Mouse (Mus musculus) hindbrain, embryonic 11.5 days (tissue): ENCODE measurements around the gene Med27. TPM values are rescaled to one million over a fixed set of nuclear protein-coding genes. Genes with fewer than 3 reads are reported as not detected.

ENCODE experiments used
- ATAC-seq: fragments of 200-750 bp; cut with Nextera tagmentation; 2 replicates; pipeline ENCODE4 v1.8.0; 2017; ENCODE audit warnings: mild to moderate bottlenecking, moderate TSS enrichment, moderate library complexity; ENCODE audit not compliant: low FRiP score
- DNase-seq: peaks from one replicate; pipeline ENCODE4 v3.0.0-alpha.2; 2015; ENCODE audit warnings: low spot score
- H3K27ac ChIP-seq: fragments of 300-500 bp; sonication (generic); 2 replicates; pipeline ENCODE4 v1.5.1; 2014; ENCODE audit warnings: mild to moderate bottlenecking, low read depth, low read length
- H3K27me3 ChIP-seq: fragments of 300-500 bp; sonication (generic); 2 replicates; pipeline ENCODE4 v1.6.1; 2014; ENCODE audit warnings: mild to moderate bottlenecking, low read length, moderate library complexity, mixed read lengths; ENCODE audit not compliant: control insufficient read depth, insufficient read depth
- H3K36me3 ChIP-seq: fragments of 300-500 bp; sonication (generic); 2 replicates; pipeline ENCODE4 v1.6.1; 2014; ENCODE audit warnings: mild to moderate bottlenecking, low read length, moderate library complexity, mixed read lengths; ENCODE audit not compliant: control insufficient read depth, insufficient read depth
- H3K4me1 ChIP-seq: fragments of 300-500 bp; sonication (generic); replicated peaks from 2 replicates; pipeline ENCODE4 v1.6.1; 2014; ENCODE audit warnings: low read length, mixed read lengths; ENCODE audit not compliant: control insufficient read depth, insufficient read depth
- H3K4me2 ChIP-seq: fragments of 300-500 bp; sonication (generic); replicated peaks from 2 replicates; pipeline ENCODE4 v1.6.1; 2014; ENCODE audit warnings: mild to moderate bottlenecking, low read depth, low read length
- H3K4me3 ChIP-seq: fragments of 300-500 bp; sonication (generic); 2 replicates; pipeline ENCODE4 v1.5.1; 2014; ENCODE audit warnings: low read depth, low read length
- H3K9ac ChIP-seq: fragments of 300-500 bp; sonication (generic); 2 replicates; pipeline ENCODE4 v1.6.1; 2014; ENCODE audit warnings: low read depth, low read length
- H3K9me3 ChIP-seq: fragments of 300-500 bp; sonication (generic); 2 replicates; pipeline ENCODE4 v1.6.1; 2016; ENCODE audit warnings: low read length; ENCODE audit not compliant: control insufficient read depth
- WGBS: fragments of 180-500 bp; shearing (Covaris S2); extraction: QIAGEN DNeasy Blood & Tissue Kit; methylation state at CpG from one replicate; pipeline ENCODE4 v1.1.7; 2014; 5-methylcytosine and 5-hydroxymethylcytosine counted together
- polyA plus RNA-seq: library from polyadenylated mRNA; unstranded; fragments of >200 nt; fragmentation: Nextera tagmentation; extraction: Ambion mirVana; gene quantifications from 2 replicates; pipeline ENCODE4 v1.2.1, GENCODE M21; 2014

The Med27 gene
- 69.8 and 74.6 TPM in 2 replicates for polyA plus RNA-seq

GRCm38 (mm10) chr2:29346629-29347271 lies at the start of gene Med27:
TSS of gene Med27 (plus strand) at chr2:29346819.
- Histone ChIP-seq H3K9me3 (no peaks in the 10 kb centered on the region), H3K27ac (no peak within 1 kb of the TSS), H3K36me3 (peaks cover 2% of the 10 kb centered on the region; the same call in 1 of the 2 replicates), H3K4me3 (peak within 1 kb of the TSS; percentile 61), H3K4me2 (peak within 1 kb of the TSS; percentile 57), H3K27me3 (no peaks in the 10 kb centered on the region), H3K9ac (peak within 1 kb of the TSS; percentile 49), H3K4me1 (no peaks in the 10 kb centered on the region; the same call in 1 of the 2 replicates)
- peak; percentile 97 for DNase-seq
- peak; percentile 88 for ATAC-seq
- 2% methylated on average over 41 of the region's 41 CpGs for WGBS

GRCm38 (mm10) chr2:29309966-29310365 lies 36.7 kb upstream of the Med27 start:
- no peak overlapping the region for H3K9ac ChIP-seq
- H3K36me3 ChIP-seq: no peaks in the 10 kb centered on the region
- H3K27ac ChIP-seq: no peak overlapping the region
- no peaks in the 10 kb centered on the region for H3K9me3 ChIP-seq
- WGBS: 53% methylated on average over 7 of the region's 7 CpGs
- no peaks in the 10 kb centered on the region for H3K4me1 ChIP-seq
- no peak overlapping the region for H3K4me3 ChIP-seq
- ATAC-seq (no peak), DNase-seq (peak; percentile 47)
- no peak overlapping the region for H3K4me2 ChIP-seq
- no peaks in the 10 kb centered on the region for H3K27me3 ChIP-seq

- no peak overlapping the region for H3K9ac ChIP-seq
- no peaks in the 10 kb centered on the region for H3K9me3 ChIP-seq
- H3K27ac ChIP-seq: no peak overlapping the region
- no peak overlapping the region for H3K4me3 ChIP-seq
- no peak overlapping the region for H3K4me2 ChIP-seq
- H3K27me3 ChIP-seq: no peaks in the 10 kb centered on the region
- ATAC-seq (no peak), DNase-seq (no peak)
- 80% methylated on average over 5 of the region's 5 CpGs for WGBS
- H3K36me3 ChIP-seq: no peaks in the 10 kb centered on the region
- no peaks in the 10 kb centered on the region for H3K4me1 ChIP-seq
These were observed 34.6 kb upstream of the Med27 start for GRCm38 (mm10) chr2:29312058-29312457.

GRCm38 (mm10) chr2:29317906-29318470 lies 28.6 kb upstream of the Med27 start:
- Histone ChIP-seq H3K27ac (no peak overlapping the region), H3K36me3 (no peaks in the 10 kb centered on the region), H3K27me3 (no peaks in the 10 kb centered on the region), H3K4me3 (no peak overlapping the region), H3K4me1 (no peaks in the 10 kb centered on the region), H3K4me2 (no peak overlapping the region), H3K9ac (no peak overlapping the region), H3K9me3 (no peaks in the 10 kb centered on the region)
- ATAC-seq (no peak), DNase-seq (no peak)
- 76% methylated on average over 4 of the region's 4 CpGs for WGBS

GRCm38 (mm10) chr2:29318596-29318995 lies 28.0 kb upstream of the Med27 start:
- Histone ChIP-seq H3K4me3 (no peak overlapping the region), H3K4me1 (no peaks in the 10 kb centered on the region), H3K36me3 (no peaks in the 10 kb centered on the region), H3K27ac (no peak overlapping the region), H3K4me2 (no peak overlapping the region), H3K9me3 (no peaks in the 10 kb centered on the region), H3K9ac (no peak overlapping the region), H3K27me3 (no peaks in the 10 kb centered on the region)
- no peak for DNase-seq
- 85% methylated on average over 3 of the region's 3 CpGs for WGBS
- ATAC-seq: no peak

- Histone ChIP-seq H3K4me1 (no peaks in the 10 kb centered on the region), H3K9me3 (no peaks in the 10 kb centered on the region), H3K9ac (no peak overlapping the region), H3K27ac (no peak overlapping the region), H3K27me3 (no peaks in the 10 kb centered on the region), H3K4me3 (no peak overlapping the region), H3K36me3 (no peaks in the 10 kb centered on the region), H3K4me2 (no peak overlapping the region)
- ATAC-seq: no peak
- no peak for DNase-seq
- WGBS: 79% methylated on average over 11 of the region's 11 CpGs
These were observed 26.3 kb upstream of the Med27 start for GRCm38 (mm10) chr2:29320229-29320751.

- DNase-seq (no peak), ATAC-seq (no peak)
- Histone ChIP-seq H3K4me3 (no peak overlapping the region), H3K9ac (no peak overlapping the region), H3K4me1 (no peaks in the 10 kb centered on the region), H3K27ac (no peak overlapping the region), H3K4me2 (no peak overlapping the region), H3K36me3 (no peaks in the 10 kb centered on the region), H3K9me3 (no peaks in the 10 kb centered on the region), H3K27me3 (no peaks in the 10 kb centered on the region)
- WGBS: 82% methylated on average over 6 of the region's 6 CpGs
These were observed 25.8 kb upstream of the Med27 start for GRCm38 (mm10) chr2:29320780-29321179.

GRCm38 (mm10) chr2:29324456-29324855 lies 22.2 kb upstream of the Med27 start:
- Histone ChIP-seq H3K4me3 (no peak overlapping the region), H3K9ac (no peak overlapping the region), H3K9me3 (no peaks in the 10 kb centered on the region), H3K27me3 (no peaks in the 10 kb centered on the region), H3K4me1 (no peaks in the 10 kb centered on the region), H3K36me3 (no peaks in the 10 kb centered on the region), H3K27ac (no peak overlapping the region), H3K4me2 (no peak overlapping the region)
- WGBS: 91% methylated on average over 2 of the region's 2 CpGs
- no peak for ATAC-seq
- no peak for DNase-seq

- Histone ChIP-seq H3K4me1 (no peaks in the 10 kb centered on the region), H3K36me3 (no peaks in the 10 kb centered on the region), H3K9me3 (no peaks in the 10 kb centered on the region), H3K27me3 (no peaks in the 10 kb centered on the region), H3K9ac (no peak overlapping the region), H3K27ac (no peak overlapping the region), H3K4me3 (no peak overlapping the region), H3K4me2 (no peak overlapping the region)
- DNase-seq (no peak), ATAC-seq (no peak)
- WGBS: 86% methylated on average over 1 of the region's 1 CpGs
These were observed 16.1 kb upstream of the Med27 start for GRCm38 (mm10) chr2:29330471-29330870.
